Mouse (Mus musculus) E14TG2a.4 (cell line): ENCODE measurements around the gene Slfnl1.

ENCODE experiments used
- H3K27me3 ChIP-seq: 2 replicates; pipeline ENCODE4 v1.6.1; 2014; ENCODE audit warnings: low read length, control low read depth; ENCODE audit not compliant: insufficient read depth
- H3K36me3 ChIP-seq: 2 replicates; pipeline ENCODE4 v1.6.1; 2014; ENCODE audit warnings: low read length, control low read depth; ENCODE audit not compliant: insufficient read depth
- H3K4me1 ChIP-seq: replicated peaks from 2 replicates; pipeline ENCODE4 v1.6.1; 2014; ENCODE audit warnings: low read depth, low read length, control low read depth
- H3K4me3 ChIP-seq: replicated peaks from 2 replicates; pipeline ENCODE4 v1.5.1; 2014; ENCODE audit warnings: mild to moderate bottlenecking, low read length
- H3K9me3 ChIP-seq: 2 replicates; pipeline ENCODE4 v1.6.1; 2014; ENCODE audit warnings: low read length, control low read depth
- CTCF ChIP-seq: conservative IDR thresholded peaks from 2 replicates; pipeline ENCODE4 v1.5.1; 2014; ENCODE audit warnings: low read length
- NANOG ChIP-seq: IDR thresholded peaks from 2 replicates; pipeline ENCODE4 v1.6.1; 2014; ENCODE audit warnings: borderline replicate concordance, low read length, mixed read lengths
- POU5F1 ChIP-seq: IDR thresholded peaks from 2 replicates; pipeline ENCODE4 v1.6.1; 2014; ENCODE audit warnings: low read length, borderline replicate concordance

The Slfnl1 gene

DNA sequence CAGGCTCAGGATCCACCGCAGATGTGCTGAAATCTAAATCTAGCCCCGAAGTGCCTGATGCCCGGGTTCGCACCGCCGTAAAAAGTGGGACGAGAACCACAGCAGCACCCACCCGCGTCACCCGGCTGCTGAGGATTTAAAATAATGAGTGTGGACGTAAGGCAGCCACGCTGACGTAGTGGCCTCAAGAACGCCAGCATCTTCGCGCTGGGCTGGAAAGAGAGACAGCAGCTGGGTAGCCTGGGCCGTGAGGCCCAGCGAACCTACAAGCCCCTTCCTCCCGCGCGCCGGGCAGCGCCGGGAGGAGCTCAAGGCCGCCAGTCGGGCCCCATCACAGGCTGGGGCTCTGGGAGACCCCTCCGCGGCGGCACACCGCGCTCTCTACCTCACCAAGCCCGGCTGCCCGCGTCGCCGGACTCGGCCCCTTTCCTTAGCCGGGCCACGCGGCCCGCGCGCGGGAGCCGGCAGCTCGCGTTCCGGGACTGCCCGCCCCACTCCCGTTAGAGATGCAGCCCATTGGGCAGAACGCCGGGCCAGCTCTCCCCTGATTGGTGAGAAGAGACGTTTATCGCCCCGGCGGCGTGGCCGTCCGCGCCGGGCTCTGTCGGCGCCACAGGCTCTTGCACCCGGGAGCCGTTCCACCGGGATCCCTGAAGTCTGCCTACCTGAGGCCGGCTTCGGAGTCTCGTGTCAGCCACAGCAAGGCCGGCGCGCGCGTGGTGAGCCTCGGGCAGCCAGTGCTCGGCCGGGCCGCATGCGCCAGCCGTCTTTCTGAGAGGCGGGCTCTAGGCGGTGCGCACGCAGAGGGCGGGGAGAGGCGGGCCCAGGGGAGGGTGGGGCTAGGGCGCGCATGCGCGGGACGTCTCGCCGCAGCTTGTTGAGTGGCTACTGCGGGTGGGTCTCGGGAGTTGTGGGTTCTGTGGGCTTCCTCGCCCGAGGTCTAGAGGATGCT, 37.7 kb downstream of the Slfnl1 start, which contains the start of gene Ctps:
TSS of gene Ctps (minus strand) at position 791 of the 952 bp plus-strand sequence.
- peak within 1 kb of the TSS; percentile 92 for H3K4me3 ChIP-seq
- H3K36me3 ChIP-seq, result peaks cover 36% of the 10 kb centered on the region
- no peaks in the 10 kb centered on the region for H3K9me3 ChIP-seq
- H3K4me1 ChIP-seq, result peaks cover 42% of the 10 kb centered on the region
- H3K27me3 ChIP-seq, result peaks cover 4% of the 10 kb centered on the region
- TF ChIP-seq NANOG (no peak), POU5F1 (no peak)

DNA sequence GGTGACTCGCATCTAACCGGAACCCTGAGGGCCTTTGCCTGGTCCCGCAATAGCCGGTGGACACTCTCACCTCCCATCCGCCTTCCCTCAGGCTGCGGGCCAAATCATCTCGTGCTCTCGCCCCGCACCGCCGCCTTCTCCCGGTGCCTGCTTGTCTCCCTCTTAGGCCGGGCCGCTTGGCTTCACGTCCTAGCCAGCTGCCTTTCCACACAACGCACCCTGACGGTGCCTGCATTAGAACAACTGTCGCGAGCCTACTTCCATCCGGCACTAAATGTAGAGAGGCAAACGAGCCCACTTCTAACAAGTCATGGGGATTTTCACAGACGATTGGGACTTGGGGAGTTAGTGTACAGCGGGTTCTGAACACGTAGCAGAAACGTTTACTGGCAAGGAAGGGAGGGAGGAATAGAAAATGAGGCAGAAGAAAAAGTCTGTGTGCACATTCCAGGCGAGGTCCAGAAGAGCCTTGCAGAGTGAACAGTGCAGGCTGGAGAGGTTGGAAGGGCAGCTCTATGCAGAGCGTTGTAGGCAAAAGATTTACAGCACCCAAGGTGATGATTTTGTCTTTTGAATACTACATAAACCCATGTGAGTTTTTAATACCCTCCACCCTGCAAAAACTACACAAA, 38.5 kb downstream of the Slfnl1 start:
- TF ChIP-seq POU5F1, result no peak
- no peak for TF ChIP-seq CTCF
- TF ChIP-seq NANOG, result no peak
- H3K4me1 ChIP-seq, result peaks cover 39% of the 10 kb centered on the region
- peaks cover 28% of the 10 kb centered on the region for H3K36me3 ChIP-seq
- H3K9me3 ChIP-seq, result no peaks in the 10 kb centered on the region
- peak overlapping the region; percentile 92 for H3K4me3 ChIP-seq
- H3K27me3 ChIP-seq, result peaks cover 4% of the 10 kb centered on the region

DNA sequence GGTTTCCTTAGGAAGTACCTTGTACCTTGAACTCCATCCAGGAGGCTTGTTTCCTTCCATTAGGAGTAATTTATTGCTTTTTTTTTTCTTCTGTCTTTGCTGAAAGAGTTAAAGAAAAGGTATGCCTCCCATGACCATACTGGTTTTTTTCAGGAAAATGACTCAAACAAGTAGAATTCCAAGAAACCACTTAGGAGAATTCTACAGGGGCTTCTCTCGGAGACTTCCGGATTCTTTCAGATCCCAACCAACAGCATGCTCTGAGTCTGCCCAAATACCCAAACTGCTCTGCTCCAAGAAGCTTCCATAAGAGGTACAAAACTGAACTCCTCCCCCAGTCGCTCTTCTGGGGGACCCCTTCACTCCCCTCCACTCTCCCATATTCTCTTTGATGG, 39.0 kb downstream of the Slfnl1 start:
- Histone ChIP-seq H3K36me3 (peaks cover 23% of the 10 kb centered on the region), H3K27me3 (peaks cover 4% of the 10 kb centered on the region), H3K9me3 (no peaks in the 10 kb centered on the region), H3K4me3 (peak overlapping the region; percentile 92; the same call in 1 of the 2 replicates), H3K4me1 (peaks cover 39% of the 10 kb centered on the region)
- no peak for TF ChIP-seq NANOG
- TF ChIP-seq POU5F1, result no peak
- TF ChIP-seq CTCF, result no peak

DNA sequence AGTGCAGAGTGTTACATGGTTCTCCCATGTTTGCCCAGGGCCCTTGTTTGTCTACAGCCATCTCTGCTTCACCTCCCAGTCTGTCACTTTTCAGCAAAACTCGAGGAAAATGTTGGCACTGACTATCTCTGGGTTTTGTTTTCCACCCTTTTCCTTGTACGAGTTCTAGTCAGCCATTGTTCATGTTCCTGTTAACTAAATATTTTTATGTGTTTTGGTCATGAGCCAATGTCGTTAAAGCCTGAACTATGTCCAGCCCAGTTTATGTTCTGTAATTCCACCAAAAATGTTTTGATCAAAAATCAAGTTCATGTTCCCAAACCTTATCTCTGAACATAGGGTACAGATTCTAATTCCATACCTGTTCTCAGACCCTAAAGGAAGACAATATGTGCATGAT, 39.7 kb downstream of the Slfnl1 start:
- no peaks in the 10 kb centered on the region for H3K9me3 ChIP-seq
- H3K36me3 ChIP-seq, result peaks cover 18% of the 10 kb centered on the region
- TF ChIP-seq CTCF (no peak), NANOG (no peak), POU5F1 (no peak)
- H3K4me1 ChIP-seq, result peaks cover 34% of the 10 kb centered on the region
- peaks cover 4% of the 10 kb centered on the region for H3K27me3 ChIP-seq
- H3K4me3 ChIP-seq, result no peak overlapping the region

DNA sequence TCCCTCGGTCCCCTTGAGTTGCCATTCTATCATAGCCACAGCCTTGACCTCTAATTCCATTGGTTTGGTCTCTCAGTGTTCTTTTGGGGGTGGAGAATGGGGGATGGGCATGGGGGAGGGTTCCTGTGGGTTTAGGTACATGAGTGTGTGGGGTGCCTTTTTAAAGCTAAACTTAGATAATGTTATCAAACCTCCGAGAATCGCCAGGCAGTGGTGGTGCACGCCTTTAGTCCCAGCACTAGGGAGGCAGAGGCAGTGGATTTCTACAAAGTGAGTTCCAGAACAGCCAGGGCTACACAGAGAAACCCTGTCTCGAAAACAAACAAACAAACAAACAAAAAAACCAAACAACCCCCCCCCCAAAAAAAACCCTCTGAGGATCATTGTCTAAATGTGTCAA, 48.9 kb downstream of the Slfnl1 start:
- no peaks in the 10 kb centered on the region for H3K27me3 ChIP-seq
- H3K4me1 ChIP-seq, result no peaks in the 10 kb centered on the region
- TF ChIP-seq NANOG, result no peak
- H3K4me3 ChIP-seq, result no peak overlapping the region
- no peaks in the 10 kb centered on the region for H3K36me3 ChIP-seq
- peaks cover 71% of the 10 kb centered on the region for H3K9me3 ChIP-seq

DNA sequence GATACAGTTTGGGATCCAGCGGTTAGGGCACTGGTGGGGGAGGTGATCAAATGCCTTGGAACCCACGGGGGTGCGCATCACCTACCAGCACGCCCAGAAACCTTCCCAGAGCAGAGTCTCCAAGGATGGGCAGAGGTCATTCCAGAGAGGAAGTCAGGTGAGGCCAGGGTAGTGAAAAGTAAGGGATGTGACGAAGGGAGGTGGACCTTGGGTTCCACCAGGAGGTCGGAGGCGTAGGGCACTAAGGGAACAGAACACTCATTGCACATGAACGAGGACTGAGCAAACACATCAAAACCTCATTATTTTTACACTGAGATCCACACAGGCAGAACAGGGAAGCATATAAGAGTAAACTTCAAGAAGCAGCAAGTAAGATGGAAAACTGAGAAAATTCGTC, 49.7 kb downstream of the Slfnl1 start:
- TF ChIP-seq NANOG (no peak), POU5F1 (no peak), CTCF (no peak)
- Histone ChIP-seq H3K36me3 (no peaks in the 10 kb centered on the region), H3K4me3 (no peak overlapping the region), H3K9me3 (peaks cover 77% of the 10 kb centered on the region), H3K4me1 (no peaks in the 10 kb centered on the region), H3K27me3 (0 out of 2 replicates have a peak, but pooled peaks cover under 1% of the 10 kb centered on the region)
